ENCODE assay signal across 29 mouse cellular contexts in the genomic region with DNA sequence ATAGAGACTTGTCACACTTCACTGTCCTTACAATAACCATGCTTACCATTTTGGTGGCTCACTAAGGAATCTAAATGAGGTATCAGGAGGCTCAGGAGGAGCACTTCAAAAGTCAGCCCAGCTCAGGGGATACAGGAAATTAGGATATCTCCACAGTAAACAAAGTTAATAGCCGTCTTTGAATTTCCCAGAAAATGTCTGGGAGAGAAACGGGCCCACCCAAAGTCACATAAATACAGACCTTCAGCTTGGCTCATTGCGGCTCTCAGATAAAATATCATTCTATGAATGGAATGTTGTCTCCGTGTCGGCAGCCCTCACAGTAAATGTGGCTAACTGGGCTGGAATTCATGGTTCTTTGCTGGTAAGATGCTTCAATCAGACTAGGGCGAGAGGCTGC. TPM values are rescaled to one million over a fixed set of nuclear protein-coding genes. Genes with fewer than 3 reads are reported as not detected.
"Had no signal": no experiment of that assay in that cellular context is flagged by ENCODE, and none has a peak within 500 bp of the region (broad histone marks: within the 10 kb centered on the region; RNA-seq: fewer than 3 reads in every experiment).

No protein-coding gene starts in this region.

- H3K36me3 ChIP-seq: heart, embryonic 13.5 days; heart, embryonic 15.5 days; hindbrain, embryonic 13.5 days; hindbrain, embryonic 15.5 days; kidney, embryonic 15.5 days; limb, embryonic 13.5 days; limb, embryonic 15.5 days; liver, embryonic 12.5 days had no signal

- ATAC-seq: forebrain, postnatal 0 days; hindbrain, postnatal 0 days; liver, embryonic 12.5 days had no signal

- H3K27me3 ChIP-seq: heart, embryonic 13.5 days; heart, embryonic 15.5 days; hindbrain, embryonic 13.5 days; hindbrain, embryonic 15.5 days; kidney, embryonic 15.5 days; limb, embryonic 13.5 days; limb, embryonic 15.5 days; liver, embryonic 12.5 days had no signal

- H3K4me2 ChIP-seq: heart, embryonic 11.5 days; heart, embryonic 13.5 days; heart, embryonic 15.5 days; hindbrain, embryonic 13.5 days; hindbrain, embryonic 15.5 days; kidney, embryonic 15.5 days; limb, embryonic 13.5 days; limb, embryonic 15.5 days; liver, embryonic 12.5 days had no signal

- H3K4me3 ChIP-seq: heart, embryonic 13.5 days; heart, embryonic 15.5 days; hindbrain, embryonic 13.5 days; hindbrain, embryonic 15.5 days; kidney, embryonic 15.5 days; limb, embryonic 13.5 days; limb, embryonic 15.5 days; liver, embryonic 12.5 days had no signal

- H3K9me3 ChIP-seq: heart, embryonic 13.5 days; heart, embryonic 15.5 days; hindbrain, embryonic 13.5 days; hindbrain, embryonic 15.5 days; kidney, embryonic 15.5 days; limb, embryonic 13.5 days; limb, embryonic 15.5 days; liver, embryonic 12.5 days had no signal

- H3K9ac ChIP-seq: forebrain, postnatal 0 days; heart, embryonic 13.5 days; heart, embryonic 15.5 days; hindbrain, embryonic 13.5 days; hindbrain, embryonic 15.5 days; kidney, embryonic 15.5 days; limb, embryonic 13.5 days; limb, embryonic 15.5 days; liver, embryonic 12.5 days had no signal

- H3K27ac ChIP-seq: heart, embryonic 13.5 days; heart, embryonic 15.5 days; hindbrain, embryonic 13.5 days; hindbrain, embryonic 15.5 days; hindbrain, postnatal 0 days; kidney, embryonic 15.5 days; limb, embryonic 13.5 days; limb, embryonic 15.5 days; liver, embryonic 12.5 days had no signal

- H3K4me1 ChIP-seq: hindbrain, embryonic 13.5 days; hindbrain, embryonic 15.5 days; kidney, embryonic 15.5 days; limb, embryonic 13.5 days; limb, embryonic 15.5 days had no signal

- DNase-seq: forebrain, postnatal 0 days; gastrocnemius, postnatal 14 days; gastrocnemius, postnatal 36 days; heart, adult 18-20 months; heart, postnatal 14 days; heart, postnatal 36 days; kidney, adult 11 months; kidney, adult 2 months; kidney, adult 9 months; kidney, postnatal 10 days; kidney, postnatal 25 days; layer of hippocampus, adult 9-11 months; layer of hippocampus, postnatal 36 days; left cerebral cortex, postnatal 4 days had no signal

RNA-seq across cellular contexts. Expression of gene Gpr39, which starts 42.3 kb away (rescaled TPM):
- total RNA-seq: gastrocnemius, adult 18-20 months; gastrocnemius, adult 8-10 months; gastrocnemius, postnatal 14 days; gastrocnemius, postnatal 36 days; hematopoietic stem cell, adult 5-6 weeks; left cerebral cortex, adult 18-20 months; left cerebral cortex, postnatal 25 days; left cerebral cortex, postnatal 4 days had no signal
- polyA plus RNA-seq: forebrain, postnatal 0 days; limb, embryonic 13.5 days had no signal
